Mouse (Mus musculus) bone marrow macrophage, adult 2 months (primary cell): ENCODE results near the gene Itga2b.

Experiments
- CTCF ChIP-seq: IDR thresholded peaks from 2 replicates; pipeline ENCODE4 v1.5.1; 2012; ENCODE audit warnings: low read depth, mild to moderate bottlenecking, low read length, moderate library complexity
- POLR2A ChIP-seq: IDR thresholded peaks from 2 replicates; pipeline ENCODE4 v1.6.1; 2012; ENCODE audit warnings: mild to moderate bottlenecking, low read depth, low read length, borderline replicate concordance

GRCm38 (mm10) chr11:102449043-102450008 lies 20.6 kb downstream of the Itga2b start:
- TF ChIP-seq CTCF (no peak), POLR2A (no peak)
